Mouse (Mus musculus) cerebellum, adult 8-10 months (tissue): ENCODE results near the gene Fetub.

Source experiments
- DNase-seq: peaks from one replicate; pipeline ENCODE4 v3.0.0; 2022

Fetub gene

GRCm38 (mm10) chr16:22918034-22918433 is at the start of gene Fetub:
Gene Fetub (plus strand): TSS chr16:22918334.
- DNase-seq: no peak

- no peak for DNase-seq
Measured at GRCm38 (mm10) chr16:22872397-22872796, 45.7 kb upstream of the Fetub start.

DNA sequence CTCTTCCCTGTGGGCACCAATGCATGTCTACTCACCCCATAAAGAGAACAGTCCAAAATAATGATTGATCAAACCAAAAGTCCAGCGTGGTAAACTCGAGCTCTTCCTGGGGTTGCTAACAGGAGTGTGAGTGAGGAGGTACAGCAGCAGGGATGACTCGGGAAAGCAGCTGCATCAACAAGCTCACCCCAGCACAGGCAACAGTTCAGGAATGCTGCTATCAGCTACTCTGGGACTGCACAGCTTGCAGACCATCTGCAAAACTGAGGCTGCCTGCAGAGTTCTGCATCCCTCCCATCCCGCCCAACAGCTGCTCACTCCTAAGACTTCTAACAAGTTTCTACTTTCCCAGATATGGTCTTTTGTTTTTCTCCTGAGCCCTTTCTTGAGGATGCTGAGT is 44.8 kb upstream of the Fetub start:
- DNase-seq: no peak

DNA sequence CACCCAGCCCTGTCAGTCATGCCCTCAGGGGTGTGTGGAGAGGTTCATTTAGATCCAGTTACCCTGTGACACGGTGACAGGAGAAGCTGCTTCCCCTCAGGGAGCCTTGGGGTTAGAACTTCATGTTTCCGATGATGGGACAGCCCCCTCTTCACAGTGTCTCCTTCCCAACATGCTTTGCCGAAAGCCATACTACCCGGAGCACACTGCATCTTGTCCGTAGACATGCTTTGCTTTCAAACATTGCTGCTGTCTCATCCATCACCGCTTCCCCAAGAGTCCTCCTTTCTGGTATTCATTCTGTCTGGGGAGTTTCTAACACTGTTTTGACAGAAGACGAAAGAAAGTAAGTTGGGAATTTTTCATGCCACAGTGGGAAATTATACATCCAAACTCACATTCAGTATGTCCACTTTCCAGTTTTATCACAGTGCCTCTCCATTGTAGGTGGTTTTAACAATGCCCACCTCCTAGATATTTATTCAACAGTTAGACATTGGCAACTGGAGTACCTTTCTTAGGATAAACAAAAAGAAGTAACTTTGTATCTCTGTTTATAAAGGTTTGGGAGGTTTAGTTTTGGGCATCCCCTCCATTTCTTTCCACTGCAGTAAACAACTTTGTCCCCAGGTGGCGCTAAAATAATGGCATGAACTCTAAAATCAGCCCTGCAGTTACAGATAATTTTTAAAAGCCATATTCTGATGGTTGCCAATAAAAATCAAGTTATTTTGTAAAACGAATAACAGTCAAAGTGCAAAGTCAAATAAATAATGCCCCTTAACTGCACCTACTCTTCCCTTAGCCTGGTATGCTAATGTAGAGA is 41.7 kb upstream of the Fetub start:
- peak; percentile 15 for DNase-seq

- peak; percentile 4 for DNase-seq
Measured at GRCm38 (mm10) chr16:22877660-22878390, 40.3 kb upstream of the Fetub start.

GRCm38 (mm10) chr16:22878716-22879115 is 39.4 kb upstream of the Fetub start:
- no peak for DNase-seq

DNA sequence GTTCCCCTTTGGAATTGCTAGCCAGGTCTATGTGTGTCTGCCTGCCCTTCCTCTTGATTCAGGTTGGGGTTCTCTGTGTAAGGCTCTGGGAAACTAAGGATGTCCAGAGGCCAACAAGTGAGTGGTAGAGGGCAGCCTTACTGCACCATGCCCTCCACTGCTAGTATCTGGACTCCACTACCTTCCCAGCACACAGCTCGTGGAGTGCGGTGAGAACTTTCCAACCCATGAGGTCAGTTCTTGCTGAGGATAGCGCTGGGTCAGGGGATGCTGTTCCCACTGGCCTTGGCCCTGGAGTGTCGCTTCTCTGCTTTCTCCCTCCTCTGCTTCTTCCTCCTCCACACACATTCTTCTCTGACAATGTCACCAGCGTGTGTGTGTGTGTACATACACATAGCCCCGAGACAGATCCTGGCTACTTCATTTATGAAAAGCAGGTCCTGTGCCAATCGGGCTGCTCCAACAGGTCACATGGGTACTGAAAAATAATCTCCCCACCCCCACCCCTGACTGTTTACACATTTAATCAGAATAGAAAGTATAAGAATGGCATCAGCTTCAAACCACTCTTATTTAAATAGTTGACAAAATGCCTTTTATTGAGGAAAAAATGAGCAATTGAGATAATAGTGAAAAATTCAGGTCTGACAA is 38.1 kb upstream of the Fetub start:
- DNase-seq: no peak

DNA sequence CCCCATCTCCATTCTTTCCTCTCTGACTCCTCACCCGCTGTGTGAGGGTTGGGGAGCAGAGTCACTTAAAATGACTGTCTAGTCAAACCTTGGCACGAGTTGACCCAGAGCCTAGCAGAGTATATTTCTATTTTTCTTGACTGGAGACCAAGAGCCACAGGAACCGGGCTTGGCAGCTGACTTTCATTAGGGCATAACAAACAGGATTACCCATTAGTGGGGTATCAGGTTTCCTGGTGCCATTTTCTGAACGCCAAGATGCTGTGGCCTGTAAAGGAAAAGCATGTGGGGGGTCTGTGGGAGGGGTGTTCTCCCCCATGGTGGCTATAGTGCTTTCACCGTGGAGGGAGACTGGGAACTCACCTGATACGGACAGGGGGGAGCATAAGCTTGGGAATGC is 37.2 kb upstream of the Fetub start:
- DNase-seq: no peak

- no peak for DNase-seq
Measured at GRCm38 (mm10) chr16:22881487-22881886, 36.6 kb upstream of the Fetub start.

DNA sequence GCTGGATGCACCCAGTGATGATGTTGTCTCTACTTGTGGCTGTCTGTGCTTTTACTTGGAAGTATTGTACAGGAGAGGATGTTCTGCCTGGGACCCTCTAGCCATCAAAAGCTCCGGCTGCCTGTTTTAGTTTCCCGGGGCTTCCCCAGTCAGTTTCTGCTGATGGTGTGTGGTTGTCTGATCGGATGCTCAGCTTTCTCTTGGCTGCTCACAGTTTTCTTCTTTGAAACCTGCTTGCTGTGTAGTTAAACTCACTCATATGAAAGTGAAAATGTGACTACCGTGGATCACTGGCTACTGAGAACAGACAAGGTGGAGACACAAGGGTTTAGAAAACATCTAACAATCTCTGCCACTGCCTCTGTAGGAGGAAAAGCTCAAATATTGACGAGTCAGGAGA is 34.7 kb upstream of the Fetub start:
- DNase-seq: no peak

DNA sequence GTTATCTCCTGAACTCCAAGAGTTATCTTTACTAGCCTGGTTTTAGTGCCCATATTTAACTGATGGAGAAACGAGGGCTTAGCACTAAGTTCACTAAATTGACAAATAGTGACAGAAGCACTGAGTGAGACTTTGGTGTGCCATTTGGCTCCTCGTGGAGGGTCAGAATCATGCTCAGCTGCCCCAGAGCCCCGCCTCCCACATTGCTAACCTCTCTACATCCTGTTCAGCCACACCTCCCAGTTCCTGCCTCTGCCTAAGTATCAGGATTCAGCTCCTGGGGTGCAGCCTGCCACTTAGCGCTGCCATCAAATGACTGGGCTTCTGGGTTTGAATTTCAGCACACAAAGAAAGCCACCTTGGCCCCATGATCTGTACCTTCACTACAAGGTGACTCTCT is 32.8 kb upstream of the Fetub start:
- no peak for DNase-seq

DNA sequence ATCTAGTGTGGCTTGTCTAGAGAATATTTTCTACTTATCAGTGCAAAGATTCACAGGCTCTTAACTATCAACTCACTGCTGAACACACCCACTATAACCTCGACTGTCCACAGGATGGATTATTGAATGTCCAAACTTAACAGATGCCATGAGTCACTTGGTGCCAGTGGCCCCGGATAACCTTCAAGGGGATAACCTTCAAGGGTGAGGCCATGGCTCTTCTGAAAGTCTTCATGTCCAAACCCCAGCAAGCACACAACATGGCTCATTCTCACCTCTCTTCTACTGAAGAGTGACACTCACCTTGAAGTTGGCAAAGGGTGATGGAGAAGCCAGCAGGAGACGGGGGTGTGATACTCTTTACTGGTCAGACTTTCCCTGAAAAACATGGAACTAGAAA is 31.4 kb upstream of the Fetub start:
- DNase-seq: no peak

DNA sequence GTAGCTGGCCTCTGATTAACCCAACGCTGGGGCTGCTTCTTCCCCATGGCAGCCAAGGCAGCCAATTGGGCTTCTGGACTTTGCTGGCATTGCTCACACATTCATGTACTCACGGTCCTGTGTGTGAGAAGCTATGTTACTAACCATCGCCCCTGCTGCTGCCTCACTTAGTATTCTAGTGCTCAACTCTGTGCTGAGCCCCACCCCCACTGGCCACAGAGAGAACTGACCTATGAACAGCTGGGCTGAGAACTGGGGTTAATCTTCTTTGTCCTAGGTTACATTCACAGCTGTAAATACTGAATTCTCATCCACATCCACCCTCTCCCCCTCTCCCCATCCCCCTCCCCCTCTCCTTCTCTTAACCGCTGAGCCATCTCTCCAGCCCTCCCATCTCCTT is 29.3 kb upstream of the Fetub start:
- DNase-seq: no peak

GRCm38 (mm10) chr16:22889716-22890115 is 28.4 kb upstream of the Fetub start:
- no peak for DNase-seq

DNA sequence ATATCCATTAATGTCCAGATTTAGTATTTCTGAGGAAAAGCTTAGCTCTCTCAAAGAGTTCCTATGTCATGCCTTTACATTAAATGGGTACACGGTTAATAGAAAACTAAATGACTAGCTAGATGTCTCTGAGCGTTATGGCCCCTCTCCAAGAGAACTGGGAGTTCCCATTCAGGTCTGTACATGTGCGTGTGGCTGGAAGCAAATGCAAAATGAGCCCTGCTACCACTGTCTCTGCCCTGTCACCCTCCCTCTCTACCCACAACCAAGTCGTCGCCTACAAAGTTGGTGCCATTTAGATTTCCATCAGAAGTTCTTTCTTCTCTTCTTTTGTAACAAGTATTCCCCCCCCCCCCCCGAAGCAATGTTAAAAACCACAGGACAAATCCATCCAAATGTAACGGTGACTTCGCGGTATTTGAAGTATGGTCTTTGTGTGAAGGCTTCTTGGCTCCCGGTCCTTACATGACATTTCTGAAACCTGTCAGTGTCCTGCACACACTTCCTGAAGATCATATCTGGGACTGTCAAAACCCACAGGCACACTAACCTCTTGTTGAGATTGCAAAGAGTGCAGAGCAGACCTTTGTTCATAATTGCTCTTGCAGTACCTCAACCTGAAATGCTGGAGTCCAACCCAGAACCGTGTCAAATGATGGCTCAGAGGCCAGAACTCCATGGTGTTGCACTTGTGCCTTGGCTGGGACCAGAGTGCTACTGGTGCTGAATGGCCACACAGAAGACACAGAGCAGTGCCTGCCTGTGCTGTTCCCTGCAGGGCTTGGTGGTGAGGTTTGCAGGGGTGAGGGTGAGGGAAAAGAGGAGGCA is 27.2 kb upstream of the Fetub start, which contains the start of gene Ahsg:
Gene Ahsg, plus strand, starts transcription at position 595 of the 828 bp plus-strand sequence.
- no peak for DNase-seq

- DNase-seq: no peak
Measured at GRCm38 (mm10) chr16:22891733-22892154, 26.4 kb upstream of the Fetub start.

GRCm38 (mm10) chr16:22894095-22894494 is 24.0 kb upstream of the Fetub start:
- DNase-seq: no peak

DNA sequence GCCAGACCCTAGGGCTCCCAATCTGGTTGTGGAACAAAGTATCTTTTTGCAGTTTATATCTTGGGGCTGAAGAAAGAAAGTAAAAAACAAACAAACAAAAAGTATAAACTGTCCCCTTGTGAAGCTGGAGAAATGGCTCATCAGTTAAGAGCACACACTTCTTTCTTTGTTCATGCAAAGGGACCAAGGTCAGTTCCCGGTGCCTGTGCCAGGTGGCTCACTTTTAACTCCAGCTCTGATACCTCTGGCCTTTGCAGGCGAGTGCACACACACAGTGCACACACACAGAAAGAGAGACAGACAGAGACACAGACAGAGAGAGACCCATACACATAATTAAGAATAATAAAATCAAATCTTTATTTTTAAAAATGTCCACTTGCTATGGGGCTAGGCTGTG is 21.5 kb upstream of the Fetub start:
- DNase-seq: no peak

DNA sequence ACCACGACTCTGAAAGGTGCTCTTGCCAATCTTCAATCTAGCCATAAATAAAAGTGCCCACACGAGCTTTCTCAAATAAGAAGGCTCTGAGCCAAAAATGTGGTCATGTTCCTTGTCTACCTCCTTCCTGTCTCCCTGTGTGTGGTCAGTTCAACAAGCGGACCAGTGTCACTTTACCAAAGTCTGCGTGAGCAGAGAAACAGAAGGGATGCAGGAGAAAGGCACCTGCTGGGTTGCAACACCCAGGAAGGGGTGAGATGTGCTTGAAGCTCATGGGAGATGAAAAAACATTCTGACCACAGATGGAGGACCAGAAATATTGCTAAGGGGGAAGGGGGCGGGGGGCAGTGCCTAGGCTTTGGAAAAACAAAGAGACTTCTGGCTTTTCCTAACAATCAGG is 18.8 kb upstream of the Fetub start:
- DNase-seq: no peak

DNA sequence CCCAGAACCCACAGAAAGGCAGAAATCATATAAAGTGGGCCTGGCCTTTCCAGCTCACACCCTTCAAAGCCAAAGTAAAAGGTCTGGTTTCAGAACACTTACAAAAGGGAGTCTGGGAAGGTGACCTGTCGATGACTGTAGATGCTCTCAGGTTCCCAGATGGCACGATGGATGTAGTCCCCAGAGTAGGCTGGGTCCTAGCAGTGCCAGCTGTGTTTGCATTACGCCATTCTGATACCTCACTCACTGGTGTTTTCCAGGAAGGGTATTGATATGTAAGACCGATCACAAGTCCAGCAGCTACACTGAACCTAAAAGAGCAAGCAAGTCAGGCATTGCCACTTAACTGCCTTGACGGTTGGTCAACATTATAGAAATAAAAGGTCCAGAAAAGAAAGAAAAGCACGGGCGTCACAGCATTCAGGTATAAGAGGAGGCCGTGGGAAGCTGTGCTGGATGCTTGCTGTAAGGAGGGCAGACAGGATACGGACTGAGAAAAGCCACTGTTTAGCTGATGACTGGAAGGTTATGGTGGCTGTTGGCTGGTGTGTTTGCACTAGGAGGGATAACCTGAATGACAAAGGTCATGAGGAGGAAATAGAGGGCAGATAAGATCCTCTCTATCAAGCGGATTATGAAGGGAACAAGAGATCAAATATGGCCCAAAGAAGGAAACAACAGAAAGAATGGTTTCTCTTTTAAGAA is 18.1 kb upstream of the Fetub start:
- no peak for DNase-seq

- DNase-seq: no peak
Measured at GRCm38 (mm10) chr16:22901326-22901725, 16.8 kb upstream of the Fetub start.

- no peak for DNase-seq
Measured at GRCm38 (mm10) chr16:22909290-22909689, 8.8 kb upstream of the Fetub start.
